Mouse (Mus musculus) C2C12 (cell line): ENCODE results near the gene Cpn1.

Source experiments
- CTCF ChIP-seq: IDR thresholded peaks from one replicate; pipeline ENCODE4 v1.5.1; 2011; ENCODE audit not compliant: control insufficient read depth, insufficient read depth, insufficient read length
- MYOD1 ChIP-seq: IDR thresholded peaks from one replicate; pipeline ENCODE4 v1.6.1; 2011; ENCODE audit warnings: low read depth; ENCODE audit not compliant: control insufficient read depth, insufficient read length

DNA sequence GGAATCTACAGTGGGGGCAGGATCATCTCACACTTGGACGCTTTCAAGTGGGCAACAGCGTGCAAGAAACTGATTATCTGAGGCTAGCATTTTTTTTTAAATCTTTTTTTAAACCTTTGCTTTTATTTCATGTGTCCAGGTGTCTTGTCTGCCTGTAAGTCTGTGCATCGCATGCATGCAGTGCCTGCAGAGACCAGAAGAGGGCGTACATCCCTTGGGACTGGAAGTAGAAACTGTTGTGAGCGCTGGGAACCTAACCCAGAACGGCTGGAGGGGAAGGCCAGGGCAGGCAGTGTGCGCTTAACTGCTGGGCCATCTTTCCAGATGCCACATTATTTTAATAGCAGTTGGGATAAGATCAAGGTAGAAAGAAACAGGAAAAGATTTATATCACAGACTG is 63.4 kb downstream of the Cpn1 start:
- TF ChIP-seq CTCF, result no peak
- TF ChIP-seq MYOD1, result no peak
